Mouse (Mus musculus): ENCODE results near the gene Inf2.

DNA sequence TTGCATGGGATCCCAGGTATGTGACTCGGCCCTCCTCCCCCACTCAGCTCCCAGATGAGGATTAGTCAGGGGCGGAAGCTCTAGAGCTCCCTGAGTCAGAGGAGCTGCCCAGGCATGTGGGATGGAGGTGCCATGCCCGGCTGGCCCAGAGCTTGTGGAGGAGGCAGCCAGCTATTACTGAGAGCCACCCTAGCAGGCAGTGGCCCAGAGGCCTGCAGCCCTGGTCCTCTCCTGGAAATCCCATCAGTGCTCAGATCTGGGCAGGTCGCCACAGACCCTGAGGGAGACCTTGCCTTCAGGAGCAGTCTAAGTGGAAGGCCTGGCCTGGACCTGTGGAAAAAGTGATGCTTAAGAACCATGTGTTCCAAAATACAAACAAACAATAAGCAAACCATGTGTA is 7.0 kb downstream of the Inf2 start:
- TF ChIP-seq CTCF (IDR thresholded peaks at IDR 0.05; ENCODE audit: low read depth) (no peak), EP300 (IDR thresholded peaks at IDR 0.05; ENCODE audit: low read depth) (no peak)
